Mouse (Mus musculus) lung, postnatal 14 days (tissue): ENCODE measurements around the gene Cpvl.

Experiments
- DNase-seq: peaks from one replicate; pipeline ENCODE4 v3.0.0; 2021

The Cpvl gene

GRCm38 (mm10) chr6:53969081-53969480 lies 9.4 kb downstream of the Cpvl start:
- no peak for DNase-seq

GRCm38 (mm10) chr6:53968550-53968949 lies 9.9 kb downstream of the Cpvl start:
- no peak for DNase-seq

GRCm38 (mm10) chr6:53966595-53966994 lies 11.9 kb downstream of the Cpvl start:
- no peak for DNase-seq

- no peak for DNase-seq
Measured at GRCm38 (mm10) chr6:53965900-53966299, 12.6 kb downstream of the Cpvl start.

GRCm38 (mm10) chr6:53963906-53964496 lies 14.5 kb downstream of the Cpvl start:
- no peak for DNase-seq

GRCm38 (mm10) chr6:53962006-53962405 lies 16.5 kb downstream of the Cpvl start:
- DNase-seq = peak; percentile 30

- no peak for DNase-seq
Measured at GRCm38 (mm10) chr6:53959826-53960225, 18.6 kb downstream of the Cpvl start.

- DNase-seq = peak; percentile 90
Measured at GRCm38 (mm10) chr6:53958321-53958720, 20.1 kb downstream of the Cpvl start.

GRCm38 (mm10) chr6:53956513-53956912 lies 22.0 kb downstream of the Cpvl start:
- peak; percentile 50 for DNase-seq

- no peak for DNase-seq
Measured at GRCm38 (mm10) chr6:53955846-53956245, 22.6 kb downstream of the Cpvl start.

- no peak for DNase-seq
Measured at GRCm38 (mm10) chr6:53955271-53955670, 23.2 kb downstream of the Cpvl start.

GRCm38 (mm10) chr6:53954106-53954505 lies 24.4 kb downstream of the Cpvl start:
- DNase-seq = peak; percentile 75

GRCm38 (mm10) chr6:53953348-53953747 lies 25.1 kb downstream of the Cpvl start:
- no peak for DNase-seq

- DNase-seq = no peak
Measured at GRCm38 (mm10) chr6:53951421-53951820, 27.1 kb downstream of the Cpvl start.

- DNase-seq = peak; percentile 54
Measured at GRCm38 (mm10) chr6:53950876-53951275, 27.6 kb downstream of the Cpvl start.

GRCm38 (mm10) chr6:53948388-53949035 lies 30.0 kb downstream of the Cpvl start:
- DNase-seq = no peak

- peak; percentile 45 for DNase-seq
Measured at GRCm38 (mm10) chr6:53944887-53945286, 33.6 kb downstream of the Cpvl start.

GRCm38 (mm10) chr6:53944417-53944816 lies 34.1 kb downstream of the Cpvl start:
- DNase-seq = no peak

- DNase-seq = no peak
Measured at GRCm38 (mm10) chr6:53942190-53942831, 36.2 kb downstream of the Cpvl start.

GRCm38 (mm10) chr6:53939752-53940151 lies 38.7 kb downstream of the Cpvl start:
- DNase-seq = no peak

- no peak for DNase-seq
Measured at GRCm38 (mm10) chr6:53938942-53939341, 39.5 kb downstream of the Cpvl start.

- DNase-seq = no peak
Measured at GRCm38 (mm10) chr6:53937143-53938134, 41.0 kb downstream of the Cpvl start.

- no peak for DNase-seq
Measured at GRCm38 (mm10) chr6:53931605-53932004, 46.9 kb downstream of the Cpvl start.
